Mouse (Mus musculus) liver, adult 2 months (tissue): ENCODE results near the gene Vegfd. TPM values are rescaled to one million over a fixed set of nuclear protein-coding genes. Genes with fewer than 3 reads are reported as not detected.

ENCODE experiments used
- DNase-seq: peaks from one replicate; pipeline ENCODE4 v3.0.0-alpha.2; 2011; ENCODE audit warnings: low read depth, low spot score; ENCODE audit errors: extremely low read depth
- H3K27ac ChIP-seq: fragments of 200-500 bp; replicated peaks from 2 replicates; pipeline ENCODE4 v1.5.1; 2012; ENCODE audit warnings: low read depth, mild to moderate bottlenecking, control low read depth, inconsistent platforms, low read length; ENCODE audit not compliant: insufficient read depth
- H3K27me3 ChIP-seq: fragments of 200-500 bp; 2 replicates; pipeline ENCODE4 v1.6.1; 2012; ENCODE audit warnings: mild to moderate bottlenecking, moderate library complexity, low read length, inconsistent platforms; ENCODE audit not compliant: control insufficient read depth, insufficient read depth
- H3K36me3 ChIP-seq: fragments of 200-500 bp; 2 replicates; pipeline ENCODE4 v1.6.1; 2012; ENCODE audit warnings: low read length, inconsistent platforms; ENCODE audit not compliant: control insufficient read depth, insufficient read depth
- H3K4me1 ChIP-seq: fragments of 200-500 bp; 2 replicates; pipeline ENCODE4 v1.6.1; 2011; ENCODE audit warnings: low read length; ENCODE audit not compliant: control insufficient read depth, insufficient read depth
- H3K4me3 ChIP-seq: fragments of 200-500 bp; 2 replicates; pipeline ENCODE4 v1.5.1; 2011; ENCODE audit warnings: low read depth, mild to moderate bottlenecking, control low read depth, low read length, moderate library complexity; ENCODE audit not compliant: insufficient read depth
- H3K79me2 ChIP-seq: fragments of 200-500 bp; 2 replicates; pipeline ENCODE4 v1.6.1; 2012; ENCODE audit warnings: inconsistent platforms, mild to moderate bottlenecking, low read length, moderate library complexity; ENCODE audit not compliant: control insufficient read depth, insufficient read depth
- H3K9ac ChIP-seq: fragments of 200-500 bp; 2 replicates; pipeline ENCODE4 v1.6.1; 2012; ENCODE audit warnings: low read depth, mild to moderate bottlenecking, control low read depth, inconsistent platforms, low read length
- CTCF ChIP-seq: fragments of 200-500 bp; IDR thresholded peaks from 2 replicates; pipeline ENCODE4 v1.5.1; 2011; ENCODE audit warnings: low read depth, low read length, control low read depth
- POLR2A ChIP-seq: fragments of 200-500 bp; IDR thresholded peaks from 2 replicates; pipeline ENCODE4 v1.6.1; 2011; ENCODE audit warnings: low read length, control low read depth; ENCODE audit not compliant: insufficient read depth; ENCODE audit errors: extremely low read depth
- WGBS: fragments of 180-500 bp; shearing (Covaris S2); methylation state at CpG from one replicate; pipeline ENCODE4 v1.1.7; 2018; 5-methylcytosine and 5-hydroxymethylcytosine counted together
- polyA plus RNA-seq: library from polyadenylated mRNA; depleted of rRNA; stranded (reverse); fragments of >200 nt; gene quantifications from 2 replicates; pipeline ENCODE4 v1.2.3, GENCODE M21; 2012
- total RNA-seq: library from RNA; depleted of rRNA; stranded (reverse); fragments of >200 nt; gene quantifications from 2 replicates; pipeline ENCODE4 v1.2.3, GENCODE M21; 2014

Gene Vegfd
- total and polyA plus RNA-seq, 2 experiments: 1.0 to 1.2 TPM

- 88% methylated on average over 3 of the region's 3 CpGs for WGBS
- H3K27me3 ChIP-seq: no peaks in the 10 kb centered on the region
- H3K79me2 ChIP-seq: no peaks in the 10 kb centered on the region
- H3K27ac ChIP-seq: no peak overlapping the region
- DNase-seq: no peak
- H3K4me1 ChIP-seq: no peaks in the 10 kb centered on the region
- no peak for TF ChIP-seq POLR2A
- TF ChIP-seq CTCF: no peak
- no peak overlapping the region for H3K4me3 ChIP-seq
- no peak overlapping the region for H3K9ac ChIP-seq
- no peaks in the 10 kb centered on the region for H3K36me3 ChIP-seq
Observed at GRCm38 (mm10) chrX:164408301-164408927, 35.2 kb downstream of the Vegfd start.

GRCm38 (mm10) chrX:164410562-164410961 lies 37.4 kb downstream of the Vegfd start:
- WGBS: 23% methylated on average over 1 of the region's 1 CpGs
- no peak overlapping the region for H3K4me3 ChIP-seq
- no peaks in the 10 kb centered on the region for H3K36me3 ChIP-seq
- no peak for DNase-seq
- no peaks in the 10 kb centered on the region for H3K4me1 ChIP-seq
- no peaks in the 10 kb centered on the region for H3K27me3 ChIP-seq
- no peak overlapping the region for H3K9ac ChIP-seq
- no peak overlapping the region for H3K27ac ChIP-seq
- TF ChIP-seq CTCF: no peak
- no peak for TF ChIP-seq POLR2A
- no peaks in the 10 kb centered on the region for H3K79me2 ChIP-seq

- Histone ChIP-seq H3K9ac (no peak overlapping the region), H3K27ac (no peak overlapping the region), H3K79me2 (no peaks in the 10 kb centered on the region), H3K36me3 (no peaks in the 10 kb centered on the region), H3K27me3 (no peaks in the 10 kb centered on the region), H3K4me1 (no peaks in the 10 kb centered on the region), H3K4me3 (no peak overlapping the region)
- whole genome bisulfite sequencing: 93% methylated on average over 2 of the region's 2 CpGs
- no peak for TF ChIP-seq POLR2A
- TF ChIP-seq CTCF: no peak
- DNase-seq: no peak
Observed at GRCm38 (mm10) chrX:164416803-164417202, 43.6 kb downstream of the Vegfd start.

- Histone ChIP-seq H3K4me3 (no peak overlapping the region), H3K4me1 (no peaks in the 10 kb centered on the region), H3K36me3 (peaks cover 4% of the 10 kb centered on the region; the same call in 1 of the 2 replicates), H3K27ac (no peak overlapping the region), H3K27me3 (no peaks in the 10 kb centered on the region), H3K9ac (no peak overlapping the region), H3K79me2 (no peaks in the 10 kb centered on the region)
- TF ChIP-seq POLR2A: no peak
- no peak for DNase-seq
Observed at GRCm38 (mm10) chrX:164418008-164418407, 44.8 kb downstream of the Vegfd start.

- peaks cover 6% of the 10 kb centered on the region; the same call in 1 of the 2 replicates for H3K36me3 ChIP-seq
- DNase-seq: peak; percentile 91
- H3K9ac ChIP-seq: peak within 1 kb of the TSS; percentile 82
- H3K27ac ChIP-seq: peak within 1 kb of the TSS; percentile 76
- 0% methylated on average over 33 of the region's 40 CpGs for WGBS
- H3K27me3 ChIP-seq: no peaks in the 10 kb centered on the region
- TF ChIP-seq POLR2A: peak; percentile 73; the same call in 1 of the 2 replicates
- TF ChIP-seq CTCF: no peak
- H3K4me1 ChIP-seq: no peaks in the 10 kb centered on the region
- peak within 1 kb of the TSS; percentile 74 for H3K4me3 ChIP-seq
- no peaks in the 10 kb centered on the region for H3K79me2 ChIP-seq
Observed at GRCm38 (mm10) chrX:164419471-164419939, 46.3 kb downstream of the Vegfd start, which contains the start of gene Piga. Gene Piga, plus strand, starts transcription at chrX:164419787.

- peak overlapping the region; percentile 82 for H3K9ac ChIP-seq
- WGBS: under 1% methylated on average over 13 of the region's 13 CpGs
- no peaks in the 10 kb centered on the region for H3K27me3 ChIP-seq
- H3K27ac ChIP-seq: peak overlapping the region; percentile 76
- peak overlapping the region; percentile 74 for H3K4me3 ChIP-seq
- TF ChIP-seq CTCF: no peak
- TF ChIP-seq POLR2A: no peak
- DNase-seq: no peak
- H3K4me1 ChIP-seq: no peaks in the 10 kb centered on the region
- H3K36me3 ChIP-seq: peaks cover 6% of the 10 kb centered on the region; the same call in 1 of the 2 replicates
- H3K79me2 ChIP-seq: no peaks in the 10 kb centered on the region
Observed at GRCm38 (mm10) chrX:164419955-164420354, 46.8 kb downstream of the Vegfd start.
